16 mouse cellular contexts compared by ENCODE assay signal in genomic region chr9:21721036-21721435, GRCm38 (mm10). TPM values are rescaled to one million over a fixed set of nuclear protein-coding genes. Genes with fewer than 3 reads are reported as not detected.
DNase-seq lines count a peak whose midpoint lies in the region; ATAC-seq and TF ChIP-seq lines count a peak whose summit lies in the region.
"Had no signal": no experiment of that assay in that cellular context is flagged by ENCODE, and none has a peak within 500 bp of the region (broad histone marks: within the 10 kb centered on the region; RNA-seq: fewer than 3 reads in every experiment).

No protein-coding gene starts in this region.

- no peaks in the 10 kb centered on the region for H3K27me3 ChIP-seq in hindbrain, embryonic 10.5 days (ENCODE audit: insufficient read depth, poor library complexity, severe bottlenecking)
- no peaks in the 10 kb centered on the region for H3K27me3 ChIP-seq in hindbrain, embryonic 13.5 days
- H3K27me3 ChIP-seq in intestine, postnatal 0 days (replicated peaks; ENCODE audit: control insufficient read depth, insufficient read depth, low read length): no peaks in the 10 kb centered on the region
- H3K27me3 ChIP-seq: CH12.LX; lung, embryonic 15.5 days; neural tube, embryonic 15.5 days; Patski had no signal

- H3K9ac ChIP-seq in hindbrain, embryonic 13.5 days: no peak overlapping the region
- H3K9ac ChIP-seq in intestine, postnatal 0 days (ENCODE audit: low read depth, low read length): no peak overlapping the region
- H3K9ac ChIP-seq: lung, embryonic 15.5 days; neural tube, embryonic 15.5 days had no signal

- no peak for ATAC-seq in hindbrain, embryonic 13.5 days (ENCODE audit: low FRiP score)
- 0 out of 2 replicates have a peak, but pooled peaks have one; percentile 21 for ATAC-seq in intestine, postnatal 0 days
- ATAC-seq: hindbrain, postnatal 0 days; Patski had no signal

- DNase-seq in adrenal gland, adult 2 months: peak; percentile 33
- DNase-seq in adrenal gland, postnatal 14 days: no peak
- DNase-seq in hindbrain, embryonic 10.5 days (ENCODE audit: low spot score): no peak
- DNase-seq in gastrocnemius, postnatal 25 days: peak; percentile 53
- DNase-seq in frontal cortex, postnatal 25 days (ENCODE audit: low spot score in 2 of 2): no peak
- no peak for DNase-seq in left cerebral cortex, adult 11 months (ENCODE audit: low spot score)
- DNase-seq: cerebellum, adult 11-12 months; layer of hippocampus, adult 9-11 months; thymus, postnatal 4 days had no signal

- WGBS in hindbrain, embryonic 10.5 days: 77% methylated on average over 2 of the region's 2 CpGs
- 88% methylated on average over 2 of the region's 2 CpGs for WGBS in hindbrain, embryonic 13.5 days
- 32% methylated on average over 2 of the region's 2 CpGs for WGBS in intestine, postnatal 0 days

- TF ChIP-seq CTCF in intestine, postnatal 0 days (IDR thresholded peaks at IDR 0.05; ENCODE audit: low read depth): no peak

- H3K4me2 ChIP-seq in hindbrain, embryonic 13.5 days: no peak overlapping the region
- H3K4me2 ChIP-seq in intestine, postnatal 0 days (replicated peaks; ENCODE audit: low read depth): no peak overlapping the region
- H3K4me2 ChIP-seq: lung, embryonic 15.5 days; neural tube, embryonic 15.5 days had no signal

- peak overlapping the region; percentile 97 for H3K27ac ChIP-seq in hindbrain, embryonic 10.5 days
- no peak overlapping the region for H3K27ac ChIP-seq in hindbrain, embryonic 13.5 days
- H3K27ac ChIP-seq in intestine, postnatal 0 days (ENCODE audit: low read depth, low read length): peak overlapping the region; percentile 72
- H3K27ac ChIP-seq: hindbrain, postnatal 0 days; lung, embryonic 15.5 days; neural tube, embryonic 15.5 days had no signal

- peaks cover 13% of the 10 kb centered on the region for H3K36me3 ChIP-seq in hindbrain, embryonic 10.5 days
- H3K36me3 ChIP-seq in hindbrain, embryonic 13.5 days: no peaks in the 10 kb centered on the region
- H3K36me3 ChIP-seq in intestine, postnatal 0 days (ENCODE audit: control insufficient read depth, insufficient read depth): no peaks in the 10 kb centered on the region
- H3K36me3 ChIP-seq: lung, embryonic 15.5 days; neural tube, embryonic 15.5 days had no signal

- peaks cover 30% of the 10 kb centered on the region for H3K4me1 ChIP-seq in hindbrain, embryonic 10.5 days (replicated peaks)
- H3K4me1 ChIP-seq in hindbrain, embryonic 13.5 days (replicated peaks): peaks cover 26% of the 10 kb centered on the region
- peaks cover 3% of the 10 kb centered on the region; the same call in 1 of the 2 replicates for H3K4me1 ChIP-seq in intestine, postnatal 0 days (replicated peaks; ENCODE audit: control insufficient read depth, insufficient read depth, low read length)

- H3K4me3 ChIP-seq in hindbrain, embryonic 10.5 days: no peak overlapping the region
- H3K4me3 ChIP-seq in hindbrain, embryonic 13.5 days: no peak overlapping the region
- no peak overlapping the region for H3K4me3 ChIP-seq in intestine, postnatal 0 days (ENCODE audit: low read depth, low read length)
- H3K4me3 ChIP-seq: lung, embryonic 15.5 days; neural tube, embryonic 15.5 days had no signal

- no peaks in the 10 kb centered on the region for H3K9me3 ChIP-seq in hindbrain, embryonic 10.5 days
- H3K9me3 ChIP-seq in hindbrain, embryonic 13.5 days: no peaks in the 10 kb centered on the region
- no peaks in the 10 kb centered on the region for H3K9me3 ChIP-seq in intestine, postnatal 0 days (ENCODE audit: control insufficient read depth)
- H3K9me3 ChIP-seq: lung, embryonic 15.5 days; neural tube, embryonic 15.5 days had no signal

RNA-seq across cellular contexts. Expression of gene Ldlr, which starts 2.2 kb away (rescaled TPM):
- total RNA-seq in adrenal gland, adult 2 months (2021): 100 to 1,000 TPM in 1 of 2 experiments, 10 to 100 TPM in 1; 61.6 to 210 TPM
- polyA plus RNA-seq in adrenal gland, adult 2 months (2012; rRNA removed): 79.5 and 143 TPM in 2 replicates
- total RNA-seq in adrenal gland, postnatal 14 days (2021): 42.6 and 60.4 TPM in 2 replicates
- 51.1 and 55.1 TPM in 2 replicates for polyA plus RNA-seq in hindbrain, embryonic 10.5 days (2016; fragmentation: Nextera tagmentation; extraction: Ambion mirVana)
- 12.4 and 15.6 TPM in 2 replicates for polyA plus RNA-seq in hindbrain, embryonic 13.5 days (2015; fragmentation: Nextera tagmentation; extraction: Ambion mirVana)
- 1 to 10 TPM; 4.1 to 5.3 TPM for total RNA-seq in gastrocnemius, postnatal 25 days (2021)
- 22.8 and 26.6 TPM in 2 replicates for polyA plus RNA-seq in intestine, postnatal 0 days (2015; fragmentation: Nextera tagmentation; extraction: Ambion mirVana)

RNA-seq across cellular contexts. Expression of gene Spc24, which starts 39.1 kb away (rescaled TPM):
- total RNA-seq in adrenal gland, adult 2 months (2021): 1 to 10 TPM; 1.9 to 3.7 TPM
- polyA plus RNA-seq in adrenal gland, adult 2 months (2012; rRNA removed): 1.4 and 1.5 TPM in 2 replicates
- 9.1 and 10.4 TPM in 2 replicates for total RNA-seq in adrenal gland, postnatal 14 days (2021)
- 132 and 165 TPM in 2 replicates for polyA plus RNA-seq in hindbrain, embryonic 10.5 days (2016; fragmentation: Nextera tagmentation; extraction: Ambion mirVana)
- polyA plus RNA-seq in hindbrain, embryonic 13.5 days (2015; fragmentation: Nextera tagmentation; extraction: Ambion mirVana): 22.0 and 26.4 TPM in 2 replicates
- total RNA-seq in gastrocnemius, postnatal 25 days (2021): 1 to 10 TPM in 1 of 2 experiments, under 1 TPM in 1; 0.77 to 2.2 TPM
- polyA plus RNA-seq in intestine, postnatal 0 days (2015; fragmentation: Nextera tagmentation; extraction: Ambion mirVana): 23.5 and 32.4 TPM in 2 replicates

Comparison
In these comparisons a context has a peak if more than half of its experiments do, and no peak if none do; other contexts are left out.
1. DNase-seq: peak in adrenal gland, adult 2 months (single experiment) and gastrocnemius, postnatal 25 days (single experiment); none in adrenal gland, postnatal 14 days (single experiment), hindbrain, embryonic 10.5 days (single experiment), frontal cortex, postnatal 25 days (0 of 2) and left cerebral cortex, adult 11 months (single experiment).